Mouse (Mus musculus) small intestine, adult 2 months (tissue): Measurements from ENCODE around the gene Mxra8. TPM values are rescaled to one million over a fixed set of nuclear protein-coding genes. Genes with fewer than 3 reads are reported as not detected.

Experiments
- H3K27ac ChIP-seq: fragments of 200-500 bp; 2 replicates; pipeline ENCODE4 v1.5.1; 2012; ENCODE audit warnings: low read depth, low read length, control low read depth, inconsistent platforms; ENCODE audit not compliant: insufficient read depth
- H3K27me3 ChIP-seq: fragments of 200-500 bp; 2 replicates; pipeline ENCODE4 v1.6.1; 2012; ENCODE audit warnings: mild to moderate bottlenecking, moderate library complexity, low read length, inconsistent platforms; ENCODE audit not compliant: control insufficient read depth, insufficient read depth
- H3K36me3 ChIP-seq: fragments of 200-500 bp; 2 replicates; pipeline ENCODE4 v1.6.1; 2012; ENCODE audit warnings: mild to moderate bottlenecking, low read length, control low read depth, inconsistent platforms; ENCODE audit not compliant: control insufficient read depth, insufficient read depth
- H3K4me1 ChIP-seq: fragments of 200-500 bp; 2 replicates; pipeline ENCODE4 v1.6.1; 2012; ENCODE audit warnings: low read length, inconsistent platforms, mixed read lengths; ENCODE audit not compliant: control insufficient read depth, insufficient read depth, insufficient read length
- H3K4me3 ChIP-seq: fragments of 200-500 bp; 2 replicates; pipeline ENCODE4 v1.5.1; 2012; ENCODE audit warnings: low read depth, mild to moderate bottlenecking, control low read depth, inconsistent platforms, low read length, moderate library complexity
- CTCF ChIP-seq: fragments of 200-500 bp; IDR thresholded peaks from 2 replicates; pipeline ENCODE4 v1.5.1; 2012; ENCODE audit warnings: low read depth, mild to moderate bottlenecking, control low read depth, inconsistent platforms, low read length, moderate library complexity, mixed read lengths; ENCODE audit not compliant: insufficient replicate concordance, insufficient read length; ENCODE audit errors: extremely low read depth
- POLR2A ChIP-seq: fragments of 200-500 bp; IDR thresholded peaks from 2 replicates; pipeline ENCODE4 v1.6.1; 2012; ENCODE audit warnings: low read depth, mild to moderate bottlenecking, control low read depth, inconsistent platforms, low read length, moderate library complexity
- WGBS: fragments of 180-500 bp; shearing (Covaris S2); methylation state at CpG from one replicate; pipeline ENCODE4 v1.1.7; 2018; 5-methylcytosine and 5-hydroxymethylcytosine counted together
- polyA plus RNA-seq: library from polyadenylated mRNA; depleted of rRNA; stranded (reverse); fragments of >200 nt; gene quantifications from 2 replicates; pipeline ENCODE4 v1.2.3, GENCODE M21; 2012

Gene Mxra8
- polyA plus RNA-seq, 1 experiment: 98.1 TPM

DNA sequence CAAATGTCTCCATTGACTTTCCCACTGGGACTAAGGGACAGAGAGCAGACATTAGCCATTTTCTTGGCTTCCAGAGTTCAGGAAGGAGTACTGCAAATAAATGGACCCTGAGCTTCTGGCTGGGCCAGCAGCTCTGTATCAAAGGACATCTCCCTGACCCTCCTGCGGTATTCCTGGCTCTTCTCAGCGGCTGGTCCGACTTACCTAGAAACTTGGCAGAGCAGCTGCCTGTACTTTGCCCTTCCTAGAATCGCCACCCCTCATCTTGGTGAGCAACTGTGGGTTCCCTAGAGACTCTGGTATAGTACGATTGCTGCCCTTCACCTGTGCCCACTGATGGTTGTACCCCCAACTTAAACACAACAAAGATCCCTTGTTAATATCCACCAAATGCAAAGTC is 3.8 kb downstream of the Mxra8 start:
- Histone ChIP-seq H3K27ac (no peak overlapping the region), H3K4me3 (no peak overlapping the region), H3K4me1 (peaks cover 14% of the 10 kb centered on the region), H3K27me3 (no peaks in the 10 kb centered on the region), H3K36me3 (no peaks in the 10 kb centered on the region)
- TF ChIP-seq POLR2A (no peak), CTCF (no peak)
- 35% methylated on average over 5 of the region's 5 CpGs for WGBS

DNA sequence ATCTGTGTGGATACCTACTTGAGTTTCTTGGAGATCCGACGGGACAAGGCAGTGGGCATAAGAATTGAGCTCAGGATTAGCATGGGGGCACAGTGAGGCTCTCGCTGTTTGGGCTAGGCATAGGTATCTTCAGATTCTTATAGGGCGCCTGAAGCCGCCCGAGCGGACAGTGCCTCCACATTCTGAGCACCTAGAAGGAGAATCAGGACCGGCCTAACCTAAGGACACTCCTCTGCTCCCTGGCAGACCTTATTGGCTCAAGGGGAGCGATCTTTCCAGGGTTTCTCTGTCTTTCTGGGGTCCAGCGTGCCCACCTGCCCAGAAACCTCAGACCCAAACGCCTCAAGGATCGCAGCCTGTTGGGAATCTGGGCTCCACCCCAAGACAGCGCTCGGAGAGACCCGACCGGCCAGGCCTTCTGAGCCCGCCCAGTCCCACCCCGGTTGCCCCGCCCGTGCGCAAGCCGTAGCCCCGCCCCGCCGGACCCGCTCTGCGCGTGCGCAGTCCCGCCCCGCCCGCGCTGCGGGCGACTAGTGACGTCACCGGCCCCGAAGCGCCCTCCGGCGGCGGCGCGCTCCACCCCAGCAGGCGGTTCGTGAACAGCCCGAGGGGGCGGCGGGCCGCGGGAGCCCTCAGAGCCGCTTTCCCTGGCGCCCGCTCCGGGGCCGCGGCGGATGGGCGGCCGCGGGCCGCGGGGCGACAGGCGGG is 7.5 kb downstream of the Mxra8 start, which contains the start of gene Dvl1:
Dvl1 (plus strand) TSS at position 532 of the 708 bp plus-strand sequence.
- no peak for TF ChIP-seq POLR2A
- TF ChIP-seq CTCF: 0 out of 2 replicates have a peak, but pooled peaks have one; percentile 28
- 3% methylated on average over 55 of the region's 65 CpGs for WGBS
- H3K4me1 ChIP-seq: peaks cover 25% of the 10 kb centered on the region
- H3K4me3 ChIP-seq: peak within 1 kb of the TSS; percentile 91
- H3K27ac ChIP-seq: peak within 1 kb of the TSS; percentile 64
- H3K36me3 ChIP-seq: no peaks in the 10 kb centered on the region
- no peaks in the 10 kb centered on the region for H3K27me3 ChIP-seq

DNA sequence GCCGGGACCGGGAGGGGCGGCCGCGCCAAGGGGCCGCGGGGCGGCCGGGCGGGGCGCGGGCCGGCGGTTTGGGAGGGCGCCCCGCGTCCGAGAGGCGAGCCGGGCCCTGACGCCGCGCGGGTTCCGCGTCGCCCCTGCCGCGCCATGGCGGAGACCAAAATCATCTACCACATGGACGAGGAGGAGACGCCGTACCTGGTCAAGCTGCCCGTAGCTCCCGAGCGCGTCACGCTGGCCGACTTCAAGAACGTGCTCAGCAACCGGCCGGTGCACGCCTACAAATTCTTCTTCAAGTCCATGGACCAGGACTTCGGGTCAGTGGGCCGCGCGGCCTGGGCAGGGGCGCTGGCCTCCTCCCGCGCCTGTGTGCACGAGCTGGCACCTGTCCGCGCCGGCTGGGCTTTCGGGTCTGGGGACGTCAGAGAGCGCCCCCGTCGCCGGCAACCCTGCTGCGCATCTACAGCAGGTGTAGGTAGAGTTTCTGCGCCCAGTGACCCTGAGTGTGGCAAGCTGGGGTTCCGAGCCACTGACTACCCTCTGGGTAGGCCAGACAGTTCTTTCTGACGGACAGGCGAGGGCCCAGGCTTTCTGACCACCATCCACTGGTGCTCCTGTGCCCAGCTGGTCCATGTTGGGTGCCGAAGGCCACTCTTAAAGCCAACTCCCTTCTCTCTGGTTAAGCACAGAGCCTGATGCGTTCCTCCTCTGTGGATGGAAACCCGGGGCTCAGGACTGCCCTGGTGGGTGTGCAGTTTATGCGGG is 8.3 kb downstream of the Mxra8 start:
- no peaks in the 10 kb centered on the region for H3K36me3 ChIP-seq
- WGBS: 1% methylated on average over 68 of the region's 69 CpGs
- peak overlapping the region; percentile 91 for H3K4me3 ChIP-seq
- H3K4me1 ChIP-seq: peaks cover 27% of the 10 kb centered on the region
- H3K27me3 ChIP-seq: no peaks in the 10 kb centered on the region
- peak overlapping the region; percentile 64 for H3K27ac ChIP-seq
- TF ChIP-seq POLR2A: no peak

DNA sequence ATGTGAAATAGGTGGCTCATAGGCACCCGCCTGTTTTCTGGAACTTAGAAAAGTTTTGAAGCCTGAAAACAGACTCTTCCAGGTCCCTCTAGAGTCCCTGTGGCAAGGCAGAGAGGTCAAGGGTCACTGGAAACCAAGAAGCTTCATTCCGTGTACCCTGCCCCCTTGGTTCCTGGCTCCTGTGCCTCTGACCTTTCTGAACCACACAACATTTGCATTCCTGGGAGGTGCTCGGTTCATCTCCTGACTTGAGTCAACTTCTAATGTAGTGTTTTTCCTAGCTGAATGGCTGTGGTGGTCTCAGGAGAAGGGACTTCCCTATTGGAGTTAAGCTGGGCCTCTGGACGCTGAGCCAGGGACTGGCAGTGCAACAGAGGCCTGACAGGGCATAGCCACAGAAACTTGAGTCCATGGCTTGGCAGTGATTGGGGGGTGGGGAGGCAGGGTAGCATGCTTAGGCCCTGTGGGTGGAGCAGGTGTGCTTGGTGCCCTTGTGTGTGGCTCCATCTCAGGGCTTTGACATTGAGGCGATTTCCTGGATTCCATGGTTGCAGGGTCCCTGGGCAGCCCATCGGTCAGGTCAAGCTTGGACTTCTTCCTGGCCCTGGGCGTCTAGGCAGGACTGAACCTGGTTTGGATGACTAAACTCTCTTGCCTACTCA is 9.1 kb downstream of the Mxra8 start:
- Histone ChIP-seq H3K27ac (peak overlapping the region; percentile 64), H3K36me3 (0 out of 2 replicates have a peak, but pooled peaks cover 2% of the 10 kb centered on the region), H3K27me3 (no peaks in the 10 kb centered on the region), H3K4me1 (peaks cover 27% of the 10 kb centered on the region), H3K4me3 (peak overlapping the region; percentile 91)
- 44% methylated on average over 7 of the region's 7 CpGs for WGBS
- no peak for TF ChIP-seq POLR2A
- TF ChIP-seq CTCF: no peak

DNA sequence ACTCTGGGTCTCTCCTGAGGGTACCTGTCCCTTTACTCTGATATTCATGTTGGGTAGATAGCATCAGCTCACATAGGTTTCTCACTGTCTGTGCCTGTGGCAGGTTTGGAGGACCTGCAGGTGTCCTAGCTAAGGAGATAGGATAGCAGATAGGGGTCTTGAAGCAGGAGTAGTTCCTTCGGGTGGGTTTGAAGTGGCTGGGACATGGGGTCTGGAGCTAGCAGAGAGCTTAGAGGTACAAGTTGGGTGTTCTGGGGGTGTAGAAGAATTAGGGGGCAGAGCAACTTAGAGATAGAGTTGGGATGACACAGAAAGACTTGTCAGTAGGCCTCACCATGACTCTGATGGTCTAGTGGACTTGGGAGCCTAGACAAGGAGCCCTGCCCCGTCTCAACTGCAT is 9.9 kb downstream of the Mxra8 start:
- no peaks in the 10 kb centered on the region for H3K27me3 ChIP-seq
- 54% methylated on average over 2 of the region's 2 CpGs for WGBS
- no peak for TF ChIP-seq POLR2A
- TF ChIP-seq CTCF: no peak
- H3K36me3 ChIP-seq: peaks cover 6% of the 10 kb centered on the region; the same call in 1 of the 2 replicates
- no peak overlapping the region for H3K4me3 ChIP-seq
- H3K27ac ChIP-seq: peak overlapping the region; percentile 24
- H3K4me1 ChIP-seq: peaks cover 27% of the 10 kb centered on the region

DNA sequence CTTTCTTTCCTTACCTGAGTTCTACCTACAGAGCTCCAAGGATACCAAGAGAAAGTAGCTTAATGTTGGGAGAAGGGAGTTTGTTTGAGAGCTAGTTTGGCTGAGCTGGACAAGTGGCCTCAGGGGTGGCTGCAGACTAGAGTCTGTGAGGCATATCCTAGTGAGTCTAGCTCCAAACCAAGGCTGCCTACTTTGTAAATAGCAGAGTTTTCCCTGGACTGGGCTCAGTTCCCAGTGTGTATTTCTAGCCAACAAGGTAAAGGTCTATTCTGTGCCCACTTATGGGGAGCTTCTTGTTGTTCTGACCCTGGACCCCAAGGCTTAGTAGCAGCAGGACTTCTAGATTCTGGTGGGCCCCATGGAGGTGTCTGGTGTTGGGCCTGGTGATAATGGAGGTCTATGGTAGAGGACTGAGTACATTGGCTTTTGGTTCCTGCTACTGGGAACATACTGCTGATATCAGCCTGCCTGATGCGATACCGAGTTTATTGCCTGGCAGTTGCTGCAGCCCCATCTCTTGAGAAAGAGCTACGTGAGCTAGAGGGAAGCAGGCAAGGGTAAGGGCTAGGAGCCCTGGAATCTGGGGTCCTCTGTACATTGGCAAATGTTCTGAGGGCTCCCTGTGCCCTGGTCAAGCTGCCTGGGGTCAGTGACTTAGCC is 10.4 kb downstream of the Mxra8 start:
- Histone ChIP-seq H3K27me3 (no peaks in the 10 kb centered on the region), H3K27ac (peak overlapping the region; percentile 24), H3K4me1 (peaks cover 27% of the 10 kb centered on the region), H3K36me3 (peaks cover 11% of the 10 kb centered on the region), H3K4me3 (no peak overlapping the region)
- TF ChIP-seq POLR2A: no peak
- TF ChIP-seq CTCF: no peak
- WGBS: 30% methylated on average over 3 of the region's 3 CpGs
